Comparison of ENCODE assay signal across 8 mouse cellular contexts in the genomic region with DNA sequence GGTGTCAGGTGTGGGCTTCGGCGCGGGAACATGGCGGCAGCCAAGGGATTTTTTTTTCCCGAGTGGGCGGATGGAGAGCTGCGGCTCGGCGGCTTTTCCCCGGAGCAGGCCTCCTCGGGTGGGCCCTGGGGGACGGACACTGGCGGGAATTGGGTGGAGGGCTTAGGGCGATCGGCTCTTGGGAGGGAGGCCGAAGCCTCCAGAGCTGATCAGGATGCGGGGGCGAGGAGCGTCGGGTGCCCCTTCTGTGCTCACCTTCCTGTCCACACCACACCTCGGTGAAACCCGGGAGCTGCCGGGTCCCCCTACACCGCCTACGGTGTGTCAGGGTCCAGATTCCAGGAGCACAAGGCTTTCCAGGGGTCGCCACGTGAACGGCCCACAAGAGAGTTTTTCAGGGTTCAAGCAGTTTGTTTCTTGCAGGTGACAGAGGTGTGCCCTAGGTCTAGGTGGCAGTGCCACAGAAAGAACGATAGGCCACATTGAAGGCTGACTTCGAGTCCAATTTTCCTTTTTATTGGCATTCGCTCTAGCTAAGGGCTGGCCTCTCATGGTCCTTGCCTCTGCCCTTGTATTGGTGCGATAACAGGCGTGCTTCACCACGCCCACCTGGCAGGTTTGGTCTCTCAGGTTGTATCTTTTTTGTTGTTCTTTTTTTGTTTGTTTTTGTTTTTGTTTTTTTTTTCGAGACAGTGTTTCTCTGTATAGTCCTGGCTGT. TPM values are rescaled to one million over a fixed set of nuclear protein-coding genes. Genes with fewer than 3 reads are reported as not detected.
DNase-seq lines count a peak whose midpoint lies in the region; ATAC-seq and TF ChIP-seq lines count a peak whose summit lies in the region.

No protein-coding gene starts in this region.

- peaks cover 11% of the 10 kb centered on the region for H3K79me2 ChIP-seq in MEL (ENCODE audit: control insufficient read depth, insufficient read depth, low read length, poor library complexity)

- peak overlapping the region; percentile 83 for H3K9ac ChIP-seq in MEL (ENCODE audit: control insufficient read depth, low read depth, low read length, poor library complexity, severe bottlenecking)
- peak overlapping the region; percentile 77 for H3K9ac ChIP-seq in forebrain, embryonic 12.5 days
- H3K9ac ChIP-seq in intestine, embryonic 15.5 days: peak overlapping the region; percentile 77
- peak overlapping the region; percentile 65 for H3K9ac ChIP-seq in liver, postnatal 0 days (replicated peaks)

- 0 out of 2 replicates have a peak, but pooled peaks cover 4% of the 10 kb centered on the region for H3K36me3 ChIP-seq in heart, embryonic 10.5 days
- peaks cover 0 to 7% of the 10 kb centered on the region in 2 experiments; a peak in 2 of 4 replicates for H3K36me3 ChIP-seq in MEL (ENCODE audit: control insufficient read depth in 1 of 2, insufficient read depth in 2 of 2, low read length in 2 of 2)
- H3K36me3 ChIP-seq in forebrain, embryonic 12.5 days (replicated peaks): no peaks in the 10 kb centered on the region
- H3K36me3 ChIP-seq in intestine, embryonic 15.5 days: no peaks in the 10 kb centered on the region
- H3K36me3 ChIP-seq in liver, postnatal 0 days (replicated peaks; ENCODE audit: insufficient read depth, low read length): no peaks in the 10 kb centered on the region

- TF ChIP-seq EP300 in MEL (IDR thresholded peaks at IDR 0.05; ENCODE audit: low read depth in 1 of 2, low read length in 2 of 2): no peak
- no peak for TF ChIP-seq EP300 in liver, postnatal 0 days (IDR thresholded peaks at IDR 0.05; ENCODE audit: low read depth)

- TF ChIP-seq POLR2A in MEL (IDR thresholded peaks at IDR 0.05; ENCODE audit: control insufficient read depth in 1 of 2, insufficient read depth in 1 of 2, low read depth in 1 of 2, low read length in 2 of 2, poor library complexity in 1 of 2): no peak

- 4% methylated on average over 35 of the region's 35 CpGs for WGBS in heart, embryonic 10.5 days
- 6% methylated on average over 35 of the region's 35 CpGs for WGBS in forebrain, embryonic 12.5 days
- 3% methylated on average over 35 of the region's 35 CpGs for WGBS in intestine, embryonic 15.5 days
- 5% methylated on average over 35 of the region's 35 CpGs for WGBS in liver, postnatal 0 days (ENCODE audit: insufficient replicate concordance)

- no peak for TF ChIP-seq CTCF in MEL (IDR thresholded peaks at IDR 0.05 in 2 of 3, conservative IDR thresholded peaks at IDR 0.05 in 1 of 3; ENCODE audit: control insufficient read depth in 1 of 3, insufficient read depth in 1 of 3, low read depth in 2 of 3, low read length in 3 of 3, poor library complexity in 1 of 3, severe bottlenecking in 1 of 3)
- TF ChIP-seq CTCF in liver, postnatal 0 days (IDR thresholded peaks at IDR 0.05; ENCODE audit: low read depth): no peak

- no peaks in the 10 kb centered on the region for H3K9me3 ChIP-seq in heart, embryonic 10.5 days
- no peaks in the 10 kb centered on the region for H3K9me3 ChIP-seq in MEL (replicated peaks; ENCODE audit: insufficient read depth, low read length)
- no peaks in the 10 kb centered on the region for H3K9me3 ChIP-seq in forebrain, embryonic 12.5 days
- no peaks in the 10 kb centered on the region for H3K9me3 ChIP-seq in intestine, embryonic 15.5 days
- H3K9me3 ChIP-seq in liver, postnatal 0 days (ENCODE audit: low read length): no peaks in the 10 kb centered on the region

- H3K27me3 ChIP-seq in heart, embryonic 10.5 days (ENCODE audit: insufficient read depth, poor library complexity, severe bottlenecking): no peaks in the 10 kb centered on the region
- H3K27me3 ChIP-seq in MEL (ENCODE audit: control insufficient read depth in 1 of 2, insufficient read depth in 2 of 2, low read length in 2 of 2): peaks cover 0 to 4% of the 10 kb centered on the region in 2 experiments; a peak in 2 of 4 replicates
- no peaks in the 10 kb centered on the region for H3K27me3 ChIP-seq in forebrain, embryonic 12.5 days
- no peaks in the 10 kb centered on the region for H3K27me3 ChIP-seq in intestine, embryonic 15.5 days (replicated peaks)
- H3K27me3 ChIP-seq in liver, postnatal 0 days (ENCODE audit: insufficient read depth, low read length): no peaks in the 10 kb centered on the region

- H3K4me2 ChIP-seq in forebrain, embryonic 12.5 days: peak overlapping the region; percentile 93
- H3K4me2 ChIP-seq in intestine, embryonic 15.5 days (replicated peaks): peak overlapping the region; percentile 76
- H3K4me2 ChIP-seq in liver, postnatal 0 days (ENCODE audit: low read depth, low read length): peak overlapping the region; percentile 81

- peak overlapping the region; percentile 96 for H3K27ac ChIP-seq in heart, embryonic 10.5 days
- H3K27ac ChIP-seq in MEL (ENCODE audit: control insufficient read depth, low read depth, low read length): no peak overlapping the region
- H3K27ac ChIP-seq in forebrain, embryonic 12.5 days: 0 out of 2 replicates have a peak overlapping the region, but pooled peaks have one; percentile 19
- peak overlapping the region; percentile 89 for H3K27ac ChIP-seq in intestine, embryonic 15.5 days
- H3K27ac ChIP-seq in liver, postnatal 0 days (ENCODE audit: low read depth): peak overlapping the region; percentile 76; the same call in 1 of the 2 replicates

- peak overlapping the region; percentile 98 for H3K4me3 ChIP-seq in heart, embryonic 10.5 days
- peak overlapping the region; percentile 83 to 91 for H3K4me3 ChIP-seq in MEL (ENCODE audit: control insufficient read depth in 1 of 2, insufficient read depth in 1 of 2, low read depth in 2 of 2, low read length in 2 of 2)
- H3K4me3 ChIP-seq in forebrain, embryonic 12.5 days (replicated peaks): peak overlapping the region; percentile 80
- H3K4me3 ChIP-seq in intestine, embryonic 15.5 days (replicated peaks): peak overlapping the region; percentile 79
- peak overlapping the region; percentile 70 for H3K4me3 ChIP-seq in liver, postnatal 0 days (ENCODE audit: low read depth, low read length)

- H3K4me1 ChIP-seq in heart, embryonic 10.5 days: peaks cover 37% of the 10 kb centered on the region
- H3K4me1 ChIP-seq in MEL (ENCODE audit: control insufficient read depth in 1 of 2, insufficient read depth in 2 of 2, low read length in 2 of 2): peaks cover 0 to 5% of the 10 kb centered on the region in 2 experiments; a peak in 1 of 4 replicates
- peaks cover 11% of the 10 kb centered on the region for H3K4me1 ChIP-seq in forebrain, embryonic 12.5 days
- peaks cover 8% of the 10 kb centered on the region; the same call in 1 of the 2 replicates for H3K4me1 ChIP-seq in intestine, embryonic 15.5 days (replicated peaks)
- peaks cover 10% of the 10 kb centered on the region for H3K4me1 ChIP-seq in liver, postnatal 0 days (ENCODE audit: insufficient read depth)

- peak; percentile 9; the same call in 1 of the 2 replicates for ATAC-seq in forebrain, embryonic 12.5 days (ENCODE audit: low FRiP score)
- ATAC-seq in intestine, embryonic 15.5 days: peak; percentile 49
- ATAC-seq in liver, postnatal 0 days: peak; percentile 22

- TF ChIP-seq RAD21 in MEL (IDR thresholded peaks at IDR 0.05; ENCODE audit: low read depth, low read length): no peak

- DNase-seq in heart, embryonic 10.5 days (ENCODE audit: low spot score): no peak
- no peak for DNase-seq in heart, adult 9 months (ENCODE audit: low spot score in 2 of 2)
- peak; percentile 49 for DNase-seq in MEL (ENCODE audit: low read depth, low spot score)
- no peak for DNase-seq in liver, postnatal 0 days
- DNase-seq in testis, postnatal 14 days (ENCODE audit: low spot score): peak; percentile 60
- no peak for DNase-seq in gastrocnemius, postnatal 4 days (ENCODE audit: low spot score in 2 of 2)

TF ChIP-seq in MEL, 35 proteins besides CTCF, POLR2A, EP300 and RAD21:
- no peak for TF ChIP-seq E2F4 (IDR thresholded peaks at IDR 0.05; ENCODE audit: borderline replicate concordance, low read depth, low read length)
- TF ChIP-seq MXI1 (IDR thresholded peaks at IDR 0.05; ENCODE audit: low read depth, low read length): peak; percentile 15; the same call in 1 of the 2 replicates
- no peak for TF ChIP-seq JUND (IDR thresholded peaks at IDR 0.05; ENCODE audit: low read depth, low read length)
- TF ChIP-seq ZNF384 (IDR thresholded peaks at IDR 0.05; ENCODE audit: low read depth, low read length): peak; percentile 43; the same call in 1 of the 2 replicates
- TF ChIP-seq SIN3A (IDR thresholded peaks at IDR 0.05; ENCODE audit: low read length): no peak

RNA-seq across cellular contexts. Expression of gene Lclat1, which starts 0.5 kb away (rescaled TPM):
- 24.4 and 37.9 TPM in 2 replicates for polyA plus RNA-seq in heart, embryonic 10.5 days (2016; fragmentation: Nextera tagmentation; extraction: Ambion mirVana)
- total RNA-seq in MEL (2012; rRNA removed): 9.4 and 9.6 TPM in 2 replicates
- polyA plus RNA-seq in MEL (2012; ENCODE audit: insufficient read depth in 1 of 2, insufficient read length in 2 of 2, low read depth in 1 of 2, low replicate concordance in 2 of 2, missing spikeins in 1 of 2): 10 to 100 TPM in 1 of 2 experiments, not detected in 1; 10.5 TPM
- polyA plus RNA-seq in forebrain, embryonic 12.5 days (2016; fragmentation: Nextera tagmentation; extraction: Ambion mirVana): 9.8 and 10.8 TPM in 2 replicates
- polyA plus RNA-seq in intestine, embryonic 15.5 days (2015; fragmentation: Nextera tagmentation; extraction: Ambion mirVana): 24.2 and 25.0 TPM in 2 replicates
- polyA plus RNA-seq in liver, postnatal 0 days (2015; fragmentation: Nextera tagmentation; extraction: Ambion mirVana): 2.2 and 2.5 TPM in 2 replicates
- 10 to 100 TPM; 19.6 to 19.7 TPM for total RNA-seq in gastrocnemius, postnatal 4 days (2021)

Comparison
In these comparisons a context has a peak if more than half of its experiments do, and no peak if none do; other contexts are left out.
1. DNase-seq: peak in MEL (single experiment) and testis, postnatal 14 days (single experiment); none in heart, embryonic 10.5 days (single experiment), heart, adult 9 months (0 of 2), liver, postnatal 0 days (single experiment) and gastrocnemius, postnatal 4 days (0 of 2).
2. Peak in every context shown above with its lines, with median percentiles within 50 percentile points of each other: H3K4me3 ChIP-seq, H3K9ac ChIP-seq, ATAC-seq and H3K4me2 ChIP-seq.